Mouse (Mus musculus) effector memory CD4-positive, alpha-beta T cell, adult 7 months (primary cell): ENCODE data around the gene Kat7. TPM values are rescaled to one million over a fixed set of nuclear protein-coding genes. Genes with fewer than 3 reads are reported as not detected.

Experiments used
- polyA plus RNA-seq: library from polyadenylated mRNA; unstranded; fragments of 100-300 nt; shearing (Covaris generic); gene quantifications from one replicate; pipeline ENCODE4 v1.2.1, GENCODE M21; 2017

Kat7 gene
- polyA plus RNA-seq: 106 TPM

DNA sequence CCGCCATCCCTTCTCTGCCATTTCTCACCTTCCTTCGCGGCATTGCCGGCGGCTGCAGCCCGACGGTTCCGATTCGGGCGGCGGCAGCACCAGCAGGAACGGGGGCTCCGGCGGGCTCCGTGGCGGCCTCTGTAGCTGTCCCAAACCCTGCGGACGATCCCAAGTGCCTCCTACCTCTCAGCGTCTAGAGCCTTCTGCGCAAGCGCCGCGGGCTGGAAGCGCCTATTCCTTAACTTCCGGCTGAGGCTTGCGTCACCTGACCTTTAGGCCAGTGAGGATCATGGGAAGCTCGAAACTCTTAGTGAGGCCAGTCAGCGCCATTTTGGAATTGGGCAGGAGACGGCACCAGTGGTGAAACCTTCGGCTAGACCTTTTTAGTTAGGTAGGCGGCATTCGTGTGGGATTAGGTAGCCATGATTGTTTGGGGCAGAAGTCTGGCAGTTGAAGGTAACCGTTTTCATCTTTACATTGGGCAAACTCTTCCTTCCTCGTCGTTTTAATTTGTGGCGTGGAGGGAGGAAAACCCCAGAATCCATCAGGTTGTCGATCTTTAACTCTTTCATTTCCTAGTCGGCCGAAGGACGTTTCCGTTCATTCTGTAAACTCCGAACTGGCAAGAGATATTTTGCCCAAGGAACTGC lies at the start of gene Kat7:
TSS of gene Kat7 (minus strand) at position 240 of the 641 bp plus-strand sequence.

GRCm38 (mm10) chr11:95336568-95337128 lies 26.6 kb upstream of the Kat7 start, which contains the start of gene Fam117a:
Fam117a (plus strand) TSS chr11:95337018.

GRCm38 (mm10) chr11:95261178-95261751 lies 48.8 kb downstream of the Kat7 start, which contains the start of gene Tac4:
Tac4 (plus strand) TSS chr11:95261529.

Other genes starting within 250 kb of the Kat7 start
- 4.2 TPM for gene Itga3, start 233.4 kb downstream of the Kat7 start, polyA plus RNA-seq
- not detected for gene Dlx3, start 190.1 kb downstream of the Kat7 start, polyA plus RNA-seq
- gene Dlx4, start 164.0 kb downstream of the Kat7 start, polyA plus RNA-seq: not detected
- gene Tac4, start 48.7 kb downstream of the Kat7 start, polyA plus RNA-seq: not detected
- 36.8 TPM for gene Fam117a, start 26.8 kb upstream of the Kat7 start, polyA plus RNA-seq
- gene Slc35b1, start 74.4 kb upstream of the Kat7 start, polyA plus RNA-seq: 58.2 TPM
- 165 TPM for gene Spop, start 103.8 kb upstream of the Kat7 start, polyA plus RNA-seq
- gene Nxph3, start 204.3 kb upstream of the Kat7 start, polyA plus RNA-seq: not detected